Comparison of ENCODE assay signal across 16 mouse cellular contexts in the genomic region with DNA sequence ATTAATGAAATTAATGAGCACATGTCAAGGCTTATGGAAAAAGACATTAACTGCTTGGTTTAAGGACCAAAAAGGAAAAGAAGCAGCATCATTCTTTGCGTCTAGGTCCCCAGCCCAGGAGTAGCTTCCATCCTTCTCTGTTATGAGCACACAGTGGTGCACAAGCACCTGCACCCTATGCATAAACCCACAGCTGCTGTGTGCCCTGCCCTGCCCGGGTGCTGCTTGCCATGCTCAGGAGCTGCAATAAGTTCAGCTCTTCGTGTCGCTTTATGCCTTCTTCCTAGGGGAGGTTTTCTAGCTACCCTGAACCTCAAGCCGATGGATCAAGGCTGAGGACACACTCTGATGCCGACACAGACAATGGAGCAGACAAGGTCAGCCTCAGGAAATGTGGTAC.
DNase-seq lines count a peak whose midpoint lies in the region; ATAC-seq lines count a peak whose summit lies in the region.
"Had no signal": no experiment of that assay in that cellular context is flagged by ENCODE, and none has a peak within 500 bp of the region (broad histone marks: within the 10 kb centered on the region; RNA-seq: fewer than 3 reads in every experiment).

No protein-coding gene starts in this region.

- H3K9ac ChIP-seq in heart, embryonic 11.5 days (ENCODE audit: low read depth, low read length) = no peak overlapping the region
- H3K9ac ChIP-seq in neural tube, embryonic 13.5 days = 0 out of 2 replicates have a peak overlapping the region, but pooled peaks have one; percentile 8
- H3K9ac ChIP-seq in neural tube, embryonic 15.5 days (replicated peaks) = no peak overlapping the region
- H3K9ac ChIP-seq: heart, embryonic 12.5 days; limb, embryonic 13.5 days; liver, embryonic 13.5 days; lung, embryonic 14.5 days; stomach, embryonic 15.5 days had no signal

- no peak overlapping the region for H3K4me3 ChIP-seq in heart, embryonic 11.5 days (ENCODE audit: low read depth, low read length)
- no peak overlapping the region for H3K4me3 ChIP-seq in neural tube, embryonic 13.5 days
- H3K4me3 ChIP-seq in neural tube, embryonic 15.5 days (replicated peaks) = no peak overlapping the region
- H3K4me3 ChIP-seq: gastrocnemius, adult 2 months; heart, embryonic 12.5 days; left cerebral cortex, adult 2 months; limb, embryonic 13.5 days; liver, embryonic 13.5 days; myocyte; stomach, embryonic 15.5 days had no signal

- 80% methylated on average over 6 of the region's 6 CpGs for WGBS in heart, embryonic 11.5 days (ENCODE audit: insufficient replicate concordance)
- WGBS in neural tube, embryonic 13.5 days = 75% methylated on average over 6 of the region's 6 CpGs
- WGBS in neural tube, embryonic 15.5 days = 77% methylated on average over 6 of the region's 6 CpGs

- no peaks in the 10 kb centered on the region for H3K27me3 ChIP-seq in heart, embryonic 11.5 days (ENCODE audit: control insufficient read depth, insufficient read depth, low read length)
- no peaks in the 10 kb centered on the region; the same call in 1 of the 2 replicates for H3K27me3 ChIP-seq in neural tube, embryonic 13.5 days
- H3K27me3 ChIP-seq in neural tube, embryonic 15.5 days (replicated peaks) = no peaks in the 10 kb centered on the region
- H3K27me3 ChIP-seq: heart, embryonic 12.5 days; stomach, embryonic 15.5 days had no signal

- no peak overlapping the region for H3K27ac ChIP-seq in heart, embryonic 11.5 days (ENCODE audit: low read depth, low read length)
- H3K27ac ChIP-seq in neural tube, embryonic 13.5 days (replicated peaks) = no peak overlapping the region
- no peak overlapping the region for H3K27ac ChIP-seq in neural tube, embryonic 15.5 days (replicated peaks)
- H3K27ac ChIP-seq: gastrocnemius, adult 2 months; left cerebral cortex, adult 2 months; limb, embryonic 13.5 days; liver, embryonic 13.5 days; stomach, embryonic 15.5 days had no signal

- no peaks in the 10 kb centered on the region for H3K9me3 ChIP-seq in heart, embryonic 11.5 days (replicated peaks; ENCODE audit: control insufficient read depth, low read length)
- H3K9me3 ChIP-seq in neural tube, embryonic 13.5 days = no peaks in the 10 kb centered on the region
- no peaks in the 10 kb centered on the region for H3K9me3 ChIP-seq in neural tube, embryonic 15.5 days (replicated peaks)
- H3K9me3 ChIP-seq: heart, embryonic 12.5 days; limb, embryonic 13.5 days; liver, embryonic 13.5 days; stomach, embryonic 15.5 days had no signal

- DNase-seq in heart, adult 11 months = peak; percentile 50
- peak; percentile 63 for DNase-seq in thymus, postnatal 0 days (ENCODE audit: low spot score)
- DNase-seq in left cerebral cortex, adult 11 months (ENCODE audit: low spot score) = no peak
- no peak for DNase-seq in adrenal gland, postnatal 36 days

- H3K4me1 ChIP-seq in heart, embryonic 11.5 days (ENCODE audit: control insufficient read depth, insufficient read depth, low read length) = peaks cover 1% of the 10 kb centered on the region; the same call in 1 of the 2 replicates
- peaks cover 35% of the 10 kb centered on the region for H3K4me1 ChIP-seq in neural tube, embryonic 13.5 days (replicated peaks)
- H3K4me1 ChIP-seq in neural tube, embryonic 15.5 days = peaks cover 14% of the 10 kb centered on the region
- H3K4me1 ChIP-seq: limb, embryonic 13.5 days; stomach, embryonic 15.5 days had no signal

- no peak overlapping the region for H3K4me2 ChIP-seq in heart, embryonic 11.5 days
- H3K4me2 ChIP-seq in neural tube, embryonic 13.5 days = no peak overlapping the region
- H3K4me2 ChIP-seq in neural tube, embryonic 15.5 days = no peak overlapping the region
- H3K4me2 ChIP-seq: heart, embryonic 12.5 days; limb, embryonic 13.5 days; liver, embryonic 13.5 days; lung, embryonic 14.5 days; stomach, embryonic 15.5 days had no signal

- no peaks in the 10 kb centered on the region for H3K36me3 ChIP-seq in heart, embryonic 11.5 days (ENCODE audit: control insufficient read depth, insufficient read depth, low read length)
- no peaks in the 10 kb centered on the region for H3K36me3 ChIP-seq in neural tube, embryonic 13.5 days
- H3K36me3 ChIP-seq in neural tube, embryonic 15.5 days = no peaks in the 10 kb centered on the region
- H3K36me3 ChIP-seq: heart, embryonic 12.5 days; limb, embryonic 13.5 days; liver, embryonic 13.5 days; stomach, embryonic 15.5 days had no signal

- ATAC-seq in heart, embryonic 11.5 days (replicated peaks; ENCODE audit: insufficient number of reproducible peaks, low FRiP score, low TSS enrichment) = no peak
- ATAC-seq in neural tube, embryonic 13.5 days (ENCODE audit: low read depth) = peak; percentile 51
- no peak for ATAC-seq in neural tube, embryonic 15.5 days (ENCODE audit: low FRiP score)
- ATAC-seq: inflammation-experienced regulatory T-cells, adult 6 months had no signal

Comparison
In these comparisons a context has a peak if more than half of its experiments do, and no peak if none do; other contexts are left out.
1. DNase-seq: peak in heart, adult 11 months (single experiment) and thymus, postnatal 0 days (single experiment); none in left cerebral cortex, adult 11 months (single experiment) and adrenal gland, postnatal 36 days (0 of 2).